Mouse (Mus musculus) stomach, postnatal 0 days (tissue): ENCODE measurements around the gene Gmnn.

Source experiments
- CTCF ChIP-seq: IDR thresholded peaks from 2 replicates; pipeline ENCODE4 v1.5.1; 2016; ENCODE audit warnings: antibody characterized with exemption, low read depth, mild to moderate bottlenecking, moderate library complexity
- EP300 ChIP-seq: optimal IDR thresholded peaks from 2 replicates; pipeline ENCODE3; 2016; ENCODE audit warnings: antibody characterized with exemption

GRCm38 (mm10) chr13:24801308-24801921 lies 39.7 kb upstream of the Gmnn start, which contains the start of gene BC005537:
- TF ChIP-seq EP300 (no peak), CTCF (peak; percentile 31)
